Mouse (Mus musculus) leukemia stem cell, adult 10-12 weeks (primary cell): ENCODE measurements around the gene 4930503E14Rik. TPM values are rescaled to one million over a fixed set of nuclear protein-coding genes. Genes with fewer than 3 reads are reported as not detected.

ENCODE experiments used
- polyA plus RNA-seq: library from polyadenylated mRNA; stranded (reverse); fragments of >175 nt; gene quantifications from 2 replicates; pipeline ENCODE4 v1.2.3, GENCODE M21; 2012; ENCODE audit warnings: low replicate concordance

The 4930503E14Rik gene
- not detected in 2 replicates for polyA plus RNA-seq

GRCm38 (mm10) chr14:44213154-44213553 lies at the start of gene 4930503E14Rik:
4930503E14Rik (minus strand) TSS chr14:44213254.

GRCm38 (mm10) chr14:44197361-44197760 lies 15.7 kb downstream of the 4930503E14Rik start, which contains the start of gene Gm8212:
Gm8212 (plus strand) TSS chr14:44197661.

GRCm38 (mm10) chr14:44123551-44123950 lies 89.5 kb downstream of the 4930503E14Rik start, which contains the start of gene Gm3327:
Gm3327 (plus strand) TSS chr14:44123851.

Other genes starting within 250 kb of the 4930503E14Rik start
- gene Ang6, start 211.0 kb downstream of the 4930503E14Rik start, polyA plus RNA-seq = not detected in 2 replicates
- 0.90 TPM in 1 of 2 replicates, not detected in the other for gene Ear2, start 110.6 kb downstream of the 4930503E14Rik start, polyA plus RNA-seq
- not detected in 2 replicates for gene Gm3327, start 89.4 kb downstream of the 4930503E14Rik start, polyA plus RNA-seq
- not detected in 2 replicates for gene Gm8212, start 15.6 kb downstream of the 4930503E14Rik start, polyA plus RNA-seq
- gene Gm8220, start 72.3 kb upstream of the 4930503E14Rik start, polyA plus RNA-seq = not detected in 2 replicates
- not detected in 2 replicates for gene Gm5930, start 125.3 kb upstream of the 4930503E14Rik start, polyA plus RNA-seq
- not detected in 2 replicates for gene Gm8229, start 152.1 kb upstream of the 4930503E14Rik start, polyA plus RNA-seq
- not detected in 2 replicates for gene Gm3371, start 197.4 kb upstream of the 4930503E14Rik start, polyA plus RNA-seq
- not detected in 2 replicates for gene Gm8232, start 220.4 kb upstream of the 4930503E14Rik start, polyA plus RNA-seq